Mouse (Mus musculus): ENCODE measurements at regions not wholly inside any gene's neighbourhood (a gene's known extent, or its start where the extent isn't known, plus 50 kb on each side); places are given as distances from the start of the nearest gene placed in this dataset.

DNA sequence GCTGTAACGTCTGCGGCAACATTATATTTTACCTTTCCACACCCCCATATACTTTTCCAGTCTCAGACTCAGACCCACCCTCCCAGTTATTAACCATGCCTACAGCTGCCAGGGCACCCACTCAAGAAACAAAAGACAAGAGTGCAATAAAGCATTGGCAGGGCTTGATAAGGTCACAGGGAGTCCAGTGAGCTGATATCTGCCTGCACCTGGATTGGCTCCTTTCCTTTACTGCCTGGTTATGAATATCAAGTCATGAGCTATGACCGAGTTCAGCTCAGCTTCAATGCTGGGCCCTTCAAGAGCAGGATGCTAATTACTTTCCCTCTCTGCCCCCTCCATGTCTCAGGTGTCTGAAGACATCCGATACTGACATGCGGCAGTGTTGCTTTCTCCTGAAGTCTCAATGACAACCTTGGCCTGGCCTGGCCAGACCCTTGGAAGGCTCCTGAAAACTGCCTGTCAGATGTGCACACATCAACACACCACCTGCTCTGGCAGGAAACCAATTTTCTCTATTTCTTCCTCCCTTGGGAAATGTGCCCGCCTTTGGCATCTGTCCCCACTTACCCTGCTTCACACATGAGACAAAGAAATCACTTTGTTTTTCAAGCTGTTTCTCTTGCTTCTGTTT lies 286.3 kb downstream of the Pik3r1 start:
- no peaks in the 10 kb centered on the region for H3K4me1 ChIP-seq (ENCODE audit: control insufficient read depth, insufficient read depth, insufficient read length)
- no peak overlapping the region for H3K27ac ChIP-seq (ENCODE audit: insufficient read depth, low read length)
- WGBS: 64% methylated on average over 6 of the region's 6 CpGs

DNA sequence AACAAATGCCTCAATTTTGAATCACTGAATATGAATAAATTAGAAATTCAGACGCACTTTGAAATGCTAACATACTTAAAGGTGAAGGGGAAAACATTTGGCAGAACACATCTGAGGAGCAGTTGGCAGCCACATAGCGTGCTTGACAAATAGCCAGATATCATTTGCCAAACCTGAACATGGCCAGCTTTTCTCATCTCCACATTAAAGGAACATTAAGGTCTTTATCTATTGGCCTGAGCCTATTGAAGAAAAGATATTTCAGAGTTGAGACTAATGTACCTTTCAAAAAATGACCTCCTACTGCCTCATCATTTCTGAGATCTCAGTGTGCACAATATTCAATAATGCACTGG lies 288.7 kb downstream of the Pik3r1 start:
- WGBS: 84% methylated on average over 2 of the region's 2 CpGs
- TF ChIP-seq POLR2A (IDR thresholded peaks at IDR 0.05; ENCODE audit: low read depth, low read length) (no peak), CTCF (IDR thresholded peaks at IDR 0.05; ENCODE audit: extremely low read depth, insufficient read depth, insufficient read length, insufficient replicate concordance) (no peak)
- no peaks in the 10 kb centered on the region for H3K4me1 ChIP-seq (ENCODE audit: control insufficient read depth, insufficient read depth, insufficient read length)
- no peaks in the 10 kb centered on the region for H3K27me3 ChIP-seq (ENCODE audit: control insufficient read depth, insufficient read depth, low read length)
- no peak for DNase-seq (ENCODE audit: low read depth in 1 of 2, low spot score in 2 of 2)
- H3K36me3 ChIP-seq (ENCODE audit: control insufficient read depth, insufficient read depth, low read length): no peaks in the 10 kb centered on the region
- no peak overlapping the region for H3K27ac ChIP-seq (ENCODE audit: insufficient read depth, low read length)
- H3K4me3 ChIP-seq (ENCODE audit: extremely low read depth, insufficient read depth, insufficient read length): no peak overlapping the region

More for the DNA sequence above, 286.3 kb downstream of the Pik3r1 start:
- H3K36me3 ChIP-seq (ENCODE audit: control insufficient read depth, insufficient read depth, low read length): no peaks in the 10 kb centered on the region
- no peak overlapping the region for H3K4me3 ChIP-seq (ENCODE audit: extremely low read depth, insufficient read depth, insufficient read length)
- H3K27me3 ChIP-seq (ENCODE audit: control insufficient read depth, insufficient read depth, low read length): no peaks in the 10 kb centered on the region
- TF ChIP-seq CTCF (IDR thresholded peaks at IDR 0.05; ENCODE audit: extremely low read depth, insufficient read depth, insufficient read length, insufficient replicate concordance) (no peak), POLR2A (IDR thresholded peaks at IDR 0.05; ENCODE audit: low read depth, low read length) (no peak)
- no peak for DNase-seq (ENCODE audit: low read depth in 1 of 2, low spot score in 2 of 2)

DNA sequence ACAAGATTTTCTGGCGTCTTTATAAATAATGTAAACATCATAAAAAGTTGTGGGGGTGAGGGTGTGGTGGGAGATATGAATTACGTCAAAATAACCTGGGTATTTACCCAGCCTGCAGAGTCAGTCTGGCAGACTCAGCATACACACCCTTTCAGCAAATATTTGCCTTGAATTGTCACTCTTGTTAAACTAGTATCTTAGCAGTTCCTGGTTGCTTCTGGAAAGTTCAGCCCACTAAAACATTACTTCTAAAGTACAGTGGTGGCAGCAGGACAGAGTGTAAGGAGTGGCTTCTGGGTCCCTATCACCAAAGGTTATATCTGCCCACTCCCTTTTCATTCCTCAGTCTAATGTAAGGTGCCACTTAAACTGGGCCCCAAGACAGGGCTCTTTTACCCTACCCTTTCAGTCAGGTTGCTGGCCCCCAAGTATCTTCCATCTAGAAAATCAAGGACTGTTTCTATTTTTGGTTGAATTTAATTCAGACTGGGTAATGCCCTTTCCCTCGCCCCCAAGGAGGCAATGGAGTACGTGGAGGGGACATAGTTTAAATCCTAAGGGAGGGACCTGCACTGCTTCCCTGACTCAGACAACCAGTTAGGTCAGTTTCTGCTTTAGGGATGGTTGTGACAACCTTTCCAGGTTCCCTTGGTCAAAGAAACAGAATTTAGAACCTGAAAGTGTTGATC lies 289.3 kb downstream of the Pik3r1 start:
- H3K4me1 ChIP-seq (ENCODE audit: control insufficient read depth, insufficient read depth, insufficient read length): no peaks in the 10 kb centered on the region
- DNase-seq (ENCODE audit: low read depth in 1 of 2, low spot score in 2 of 2): no peak
- H3K36me3 ChIP-seq (ENCODE audit: control insufficient read depth, insufficient read depth, low read length): no peaks in the 10 kb centered on the region
- no peak overlapping the region for H3K4me3 ChIP-seq (ENCODE audit: extremely low read depth, insufficient read depth, insufficient read length)
- no peak overlapping the region for H3K27ac ChIP-seq (ENCODE audit: insufficient read depth, low read length)
- whole genome bisulfite sequencing: 79% methylated on average over 4 of the region's 4 CpGs
- H3K27me3 ChIP-seq (ENCODE audit: control insufficient read depth, insufficient read depth, low read length): no peaks in the 10 kb centered on the region
- TF ChIP-seq CTCF (IDR thresholded peaks at IDR 0.05; ENCODE audit: extremely low read depth, insufficient read depth, insufficient read length, insufficient replicate concordance): no peak

DNA sequence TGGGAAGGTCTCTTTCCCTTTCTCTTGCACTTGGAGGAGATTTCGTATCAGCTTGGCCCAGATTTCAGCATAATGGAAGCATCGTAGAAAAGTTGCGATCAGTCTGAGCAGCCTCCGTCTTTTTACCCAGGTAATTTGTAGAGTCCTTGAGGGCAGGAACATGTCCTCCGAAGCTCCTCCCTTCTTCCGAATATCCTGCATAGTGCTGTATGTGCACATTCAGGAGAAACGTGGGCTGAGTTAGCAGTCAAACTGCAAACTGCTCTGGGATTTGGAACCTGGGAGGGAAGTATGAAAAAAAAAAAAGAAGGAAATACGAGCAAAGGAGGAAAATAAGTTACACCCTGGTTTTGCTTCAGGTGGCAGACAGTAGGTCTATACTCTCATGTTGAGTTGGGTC lies 294.7 kb downstream of the Pik3r1 start:
- TF ChIP-seq CTCF (IDR thresholded peaks at IDR 0.05; ENCODE audit: extremely low read depth, insufficient read depth, insufficient read length, insufficient replicate concordance) (no peak), POLR2A (IDR thresholded peaks at IDR 0.05; ENCODE audit: low read depth, low read length) (no peak)

DNA sequence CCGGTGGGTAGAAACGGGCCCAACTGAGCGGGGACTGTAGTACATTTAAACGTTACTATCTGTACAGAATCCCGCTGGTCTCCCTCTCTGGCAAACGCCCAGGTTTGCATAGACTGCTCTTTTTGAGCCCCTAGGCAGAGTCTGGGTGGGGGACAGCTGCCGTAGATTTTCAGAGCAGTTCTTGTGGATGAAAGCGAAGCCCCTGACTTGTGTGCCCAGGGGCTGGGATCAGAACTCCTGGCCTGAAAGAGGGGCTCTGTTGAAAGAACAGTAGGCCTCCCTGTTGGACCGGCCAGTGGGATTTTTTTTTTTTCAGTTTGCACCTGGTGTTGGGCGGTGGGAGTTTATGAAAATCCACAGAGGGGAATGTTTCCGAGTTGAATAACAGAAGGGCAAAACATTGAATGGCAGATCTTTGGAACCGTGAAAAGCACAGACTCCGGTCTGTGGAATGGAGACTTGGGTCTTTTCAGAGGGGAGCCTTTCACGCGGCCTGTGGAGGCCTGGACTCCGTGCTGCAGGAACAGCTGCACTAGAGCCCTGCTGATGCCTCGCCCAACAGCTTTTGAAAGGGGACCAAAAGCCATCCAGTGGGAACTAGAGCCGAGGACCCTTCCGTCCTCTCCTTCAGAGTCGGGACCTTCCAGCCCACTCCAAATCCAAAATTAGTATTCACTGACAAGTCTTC lies 297.3 kb downstream of the Pik3r1 start:
- TF ChIP-seq POLR2A (IDR thresholded peaks at IDR 0.05; ENCODE audit: low read depth, low read length): no peak
- TF ChIP-seq CTCF (IDR thresholded peaks at IDR 0.05; ENCODE audit: extremely low read depth, insufficient read depth, insufficient read length, insufficient replicate concordance): no peak
- WGBS: 92% methylated on average over 20 of the region's 20 CpGs
- H3K36me3 ChIP-seq (ENCODE audit: control insufficient read depth, insufficient read depth, low read length): no peaks in the 10 kb centered on the region
- H3K27me3 ChIP-seq (ENCODE audit: control insufficient read depth, insufficient read depth, low read length): no peaks in the 10 kb centered on the region; the same call in 1 of the 2 replicates
- DNase-seq (ENCODE audit: low read depth in 1 of 2, low spot score in 2 of 2): no peak
- H3K4me1 ChIP-seq (ENCODE audit: control insufficient read depth, insufficient read depth, insufficient read length): no peaks in the 10 kb centered on the region
- no peak overlapping the region for H3K27ac ChIP-seq (ENCODE audit: insufficient read depth, low read length)
- H3K4me3 ChIP-seq (ENCODE audit: extremely low read depth, insufficient read depth, insufficient read length): no peak overlapping the region

More for the DNA sequence above, 294.7 kb downstream of the Pik3r1 start:
- H3K27ac ChIP-seq (ENCODE audit: insufficient read depth, low read length): no peak overlapping the region
- no peaks in the 10 kb centered on the region for H3K4me1 ChIP-seq (ENCODE audit: control insufficient read depth, insufficient read depth, insufficient read length)
- DNase-seq (ENCODE audit: low read depth in 1 of 2, low spot score in 2 of 2): no peak
- no peak overlapping the region for H3K4me3 ChIP-seq (ENCODE audit: extremely low read depth, insufficient read depth, insufficient read length)
- H3K27me3 ChIP-seq (ENCODE audit: control insufficient read depth, insufficient read depth, low read length): no peaks in the 10 kb centered on the region
- WGBS: 90% methylated on average over 8 of the region's 8 CpGs
- no peaks in the 10 kb centered on the region for H3K36me3 ChIP-seq (ENCODE audit: control insufficient read depth, insufficient read depth, low read length)

DNA sequence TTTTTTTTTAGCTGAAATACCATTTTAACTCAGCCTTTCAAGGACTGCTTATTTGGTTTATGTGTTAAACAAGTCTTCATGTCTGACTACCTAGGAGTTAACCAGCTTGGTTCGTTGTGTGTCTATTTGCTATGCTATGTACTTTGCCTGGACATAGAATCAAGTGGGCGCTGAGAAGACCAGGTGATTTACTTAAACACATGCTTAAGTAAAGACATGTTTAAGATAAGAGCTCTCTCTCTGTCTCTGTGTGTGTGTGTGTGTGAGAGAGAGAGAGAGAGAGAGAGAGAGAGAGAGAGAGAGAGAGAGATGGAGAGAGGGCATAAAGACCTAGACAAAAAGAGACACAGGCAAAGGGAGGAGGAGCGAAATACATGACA lies 302.3 kb downstream of the Pik3r1 start:
- H3K4me1 ChIP-seq (ENCODE audit: control insufficient read depth, insufficient read depth, insufficient read length): no peaks in the 10 kb centered on the region
- WGBS: 89% methylated on average over 3 of the region's 3 CpGs
- TF ChIP-seq CTCF (IDR thresholded peaks at IDR 0.05; ENCODE audit: extremely low read depth, insufficient read depth, insufficient read length, insufficient replicate concordance) (no peak), POLR2A (IDR thresholded peaks at IDR 0.05; ENCODE audit: low read depth, low read length) (no peak)

More for the DNA sequence above, 302.3 kb downstream of the Pik3r1 start:
- H3K4me3 ChIP-seq (ENCODE audit: extremely low read depth, insufficient read depth, insufficient read length): no peak overlapping the region
- DNase-seq (ENCODE audit: low read depth in 1 of 2, low spot score in 2 of 2): no peak
- peaks cover 1% of the 10 kb centered on the region; the same call in 1 of the 2 replicates for H3K27me3 ChIP-seq (ENCODE audit: control insufficient read depth, insufficient read depth, low read length)
- H3K36me3 ChIP-seq (ENCODE audit: control insufficient read depth, insufficient read depth, low read length): no peaks in the 10 kb centered on the region
- no peak overlapping the region for H3K27ac ChIP-seq (ENCODE audit: insufficient read depth, low read length)

Measured in spleen, adult 2 months (tissue).